Mouse (Mus musculus) C2C12 (cell line): ENCODE measurements around the gene Olfr323. TPM values are rescaled to one million over a fixed set of nuclear protein-coding genes. Genes with fewer than 3 reads are reported as not detected.
A peak's percentile ranks its signal among the peaks of the same experiment; 100 is the strongest.

Experiments used
- H3K27me3 ChIP-seq: one replicate; pipeline ENCODE4 v1.6.1; 2011; ENCODE audit not compliant: control insufficient read depth, insufficient read depth, insufficient read length
- H3K36me3 ChIP-seq: one replicate; pipeline ENCODE4 v1.6.1; 2011; ENCODE audit not compliant: control insufficient read depth, insufficient read depth
- H3K4me3 ChIP-seq: one replicate; pipeline ENCODE4 v1.5.1; 2011; ENCODE audit warnings: mild to moderate bottlenecking, control low read depth; ENCODE audit not compliant: poor library complexity, insufficient read depth, severe bottlenecking
- H3K79me2 ChIP-seq: one replicate; pipeline ENCODE4 v1.6.1; 2011; ENCODE audit not compliant: control insufficient read depth, insufficient read depth
- H3K79me3 ChIP-seq: one replicate; pipeline ENCODE4 v1.6.1; 2011; ENCODE audit warnings: low read depth, control low read depth
- H3ac ChIP-seq: one replicate; pipeline ENCODE3; 2011; ENCODE audit warnings: low read depth; ENCODE audit not compliant: control insufficient read depth, insufficient read length
- CEBPB ChIP-seq: IDR thresholded peaks from one replicate; pipeline ENCODE4 v1.6.1; 2011; ENCODE audit warnings: low read depth, mild to moderate bottlenecking, control low read depth, moderate library complexity
- CTCF ChIP-seq: IDR thresholded peaks from one replicate; pipeline ENCODE4 v1.5.1; 2011; ENCODE audit not compliant: control insufficient read depth, insufficient read depth, insufficient read length
- FOSL1 ChIP-seq: IDR thresholded peaks from one replicate; pipeline ENCODE4 v1.8.0; 2011; ENCODE audit warnings: mild to moderate bottlenecking, low read length; ENCODE audit not compliant: poor library complexity, insufficient read depth, severe bottlenecking
- MAX ChIP-seq: IDR thresholded peaks from one replicate; pipeline ENCODE4 v1.6.1; 2011; ENCODE audit warnings: mild to moderate bottlenecking, control low read depth
- MYOD1 ChIP-seq: IDR thresholded peaks from one replicate; pipeline ENCODE4 v1.6.1; 2011; ENCODE audit warnings: low read depth; ENCODE audit not compliant: control insufficient read depth, insufficient read length
- MYOG ChIP-seq: IDR thresholded peaks from one replicate; pipeline ENCODE4 v1.6.1; 2011; ENCODE audit not compliant: control insufficient read depth, insufficient read length; ENCODE audit errors: extremely low read depth
- USF1 ChIP-seq: IDR thresholded peaks from one replicate; pipeline ENCODE4 v1.6.1; 2011; ENCODE audit warnings: low read depth, mild to moderate bottlenecking, control low read depth, moderate library complexity
- polyA plus RNA-seq: library from polyadenylated mRNA; unstranded; fragments of >200 nt; fragmentation: generic; extraction: Trizol; gene quantifications from one replicate; pipeline ENCODE4 v1.2.1, GENCODE M21; 2012; ENCODE audit warnings: missing spikeins

Olfr323 gene
- polyA plus RNA-seq, 1 experiment, result not detected

DNA sequence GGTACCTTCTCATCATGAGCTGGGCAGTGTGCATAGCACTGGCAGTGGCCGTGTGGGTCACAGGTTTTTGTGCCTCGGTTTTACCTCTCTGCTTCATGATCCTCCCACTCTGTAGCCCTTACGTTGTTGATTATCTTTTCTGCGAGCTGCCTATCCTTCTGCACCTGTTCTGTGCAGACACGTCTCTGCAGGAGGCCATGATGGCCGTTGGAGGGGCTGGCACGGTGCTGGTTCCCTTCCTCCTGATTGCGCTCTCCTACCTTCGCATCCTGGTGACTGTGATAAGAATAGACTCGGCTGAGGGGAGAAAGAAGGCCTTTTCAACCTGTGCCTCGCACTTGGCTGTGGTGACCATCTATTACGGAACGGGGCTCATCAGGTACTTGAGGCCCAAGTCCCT lies 32.5 kb downstream of the Olfr323 start:
- TF ChIP-seq CEBPB (no peak), CTCF (no peak), USF1 (no peak), MYOD1 (no peak), MAX (no peak), FOSL1 (no peak), MYOG (no peak)
- Histone ChIP-seq H3K36me3 (no peaks in the 10 kb centered on the region), H3K4me3 (no peak overlapping the region), H3K79me3 (no peaks in the 10 kb centered on the region), H3K27me3 (no peaks in the 10 kb centered on the region), H3K79me2 (no peaks in the 10 kb centered on the region), H3ac (no peak overlapping the region)

DNA sequence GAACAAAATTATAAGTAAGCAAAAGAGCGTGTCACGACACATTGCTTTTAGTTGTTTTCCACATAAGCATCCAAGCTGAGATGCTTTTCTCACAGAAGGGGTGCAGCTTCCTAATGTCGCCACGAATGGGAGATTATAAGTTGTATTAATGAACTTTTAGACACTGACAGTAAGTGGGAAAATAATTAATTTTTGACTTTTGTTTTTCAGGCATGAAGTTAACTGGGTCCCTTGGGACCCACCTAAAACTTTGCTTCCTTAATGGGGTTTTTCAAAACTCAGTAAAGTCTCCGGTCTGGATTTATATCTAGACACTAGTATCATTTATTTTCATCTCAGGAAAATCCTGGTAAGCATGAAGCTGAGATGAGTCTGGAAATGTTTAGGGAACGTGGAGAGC lies 35.5 kb downstream of the Olfr323 start, which contains the start of gene Olfr324:
Gene Olfr324, plus strand, starts transcription at position 301 of the 400 bp plus-strand sequence.
- TF ChIP-seq CTCF (no peak), MYOG (no peak), MAX (no peak), FOSL1 (no peak), USF1 (no peak), CEBPB (no peak), MYOD1 (no peak)
- H3K4me3 ChIP-seq, result no peak within 1 kb of the TSS
- H3ac ChIP-seq, result no peak within 1 kb of the TSS
- no peaks in the 10 kb centered on the region for H3K79me3 ChIP-seq
- no peaks in the 10 kb centered on the region for H3K36me3 ChIP-seq
- H3K27me3 ChIP-seq, result no peaks in the 10 kb centered on the region
- H3K79me2 ChIP-seq, result no peaks in the 10 kb centered on the region

DNA sequence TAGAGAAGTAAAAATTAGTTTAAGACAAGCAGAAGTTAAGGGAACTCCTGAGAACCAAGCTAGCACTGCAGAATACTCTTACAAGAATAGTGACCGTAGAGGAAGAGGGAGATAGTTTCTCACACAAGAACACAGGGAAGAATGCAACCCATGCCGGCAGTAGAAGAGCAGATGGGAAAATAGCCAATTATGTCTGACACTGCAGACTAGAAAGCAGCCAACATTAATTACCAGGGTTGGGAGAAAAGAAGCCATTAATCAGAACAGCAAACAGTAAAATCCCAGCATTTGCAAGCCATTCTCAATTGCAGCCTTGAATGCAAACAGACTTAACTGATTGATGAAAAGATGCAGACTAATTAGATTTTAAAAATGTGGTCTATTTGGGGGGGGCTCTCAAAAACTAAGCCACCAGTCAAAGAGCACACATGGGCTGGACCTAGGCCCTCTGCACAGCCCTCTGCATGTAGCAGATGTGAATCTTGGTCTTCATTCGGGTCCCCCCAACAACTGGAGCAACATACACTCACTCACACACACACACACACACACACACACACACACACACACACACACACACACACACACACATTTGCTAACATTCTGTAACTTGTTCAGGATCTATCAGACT lies 41.6 kb downstream of the Olfr323 start:
- no peak overlapping the region for H3ac ChIP-seq
- no peak overlapping the region for H3K4me3 ChIP-seq
- H3K79me2 ChIP-seq, result no peaks in the 10 kb centered on the region
- TF ChIP-seq CTCF (no peak), CEBPB (no peak), USF1 (no peak), MYOG (no peak), MAX (no peak), MYOD1 (no peak), FOSL1 (no peak)
- H3K27me3 ChIP-seq, result no peaks in the 10 kb centered on the region
- no peaks in the 10 kb centered on the region for H3K36me3 ChIP-seq
- no peaks in the 10 kb centered on the region for H3K79me3 ChIP-seq

DNA sequence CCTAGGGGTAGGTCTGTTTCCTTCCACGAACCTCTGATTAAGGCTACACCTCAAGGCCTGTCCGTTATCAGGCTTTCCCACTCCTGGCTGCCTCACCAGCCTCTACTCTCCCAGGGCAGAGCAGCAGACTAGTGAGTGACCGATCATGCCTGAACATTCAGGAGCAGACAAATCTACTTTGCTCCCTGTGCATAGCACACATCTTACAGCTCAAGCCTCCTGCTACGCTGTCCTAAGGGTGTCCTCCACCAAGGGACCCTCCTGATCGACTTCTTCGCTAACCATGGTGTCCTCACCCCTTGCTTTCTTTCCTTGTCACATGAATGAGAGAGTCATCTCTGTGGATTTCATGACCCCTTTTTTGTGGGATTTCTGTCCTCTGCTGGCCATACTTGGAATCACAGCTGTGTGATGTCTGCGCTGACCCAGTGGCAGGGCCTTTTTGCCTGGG lies 42.4 kb downstream of the Olfr323 start:
- TF ChIP-seq USF1 (no peak), CTCF (peak; percentile 45), FOSL1 (no peak), MAX (no peak)
- Histone ChIP-seq H3K4me3 (no peak overlapping the region), H3K36me3 (no peaks in the 10 kb centered on the region), H3K79me3 (no peaks in the 10 kb centered on the region), H3K27me3 (no peaks in the 10 kb centered on the region), H3ac (no peak overlapping the region), H3K79me2 (no peaks in the 10 kb centered on the region)

DNA sequence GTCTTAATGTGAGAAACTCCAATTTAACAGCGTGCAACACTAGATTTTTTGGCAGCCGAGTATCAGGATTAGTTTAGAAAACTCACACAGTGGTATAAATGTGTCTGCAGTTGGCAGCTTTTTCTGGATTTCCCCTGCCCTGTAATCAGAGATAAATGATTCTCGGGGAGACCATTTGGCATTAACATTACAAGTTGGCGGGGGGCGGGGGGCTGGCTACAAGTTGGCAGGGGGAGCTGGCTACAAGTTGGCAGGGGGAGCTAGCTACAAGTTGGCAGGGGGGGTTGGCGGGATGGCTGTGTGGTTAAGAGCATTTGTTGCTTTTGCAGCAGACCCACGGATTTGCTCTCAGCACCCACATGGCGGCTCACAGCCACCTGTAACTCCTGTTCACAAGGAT lies 51.7 kb downstream of the Olfr323 start:
- no peaks in the 10 kb centered on the region for H3K79me3 ChIP-seq
- no peak overlapping the region for H3K4me3 ChIP-seq
- H3K36me3 ChIP-seq, result no peaks in the 10 kb centered on the region
- H3ac ChIP-seq, result no peak overlapping the region
- TF ChIP-seq CEBPB (no peak), MAX (no peak), MYOG (no peak), USF1 (no peak), FOSL1 (no peak), CTCF (no peak), MYOD1 (no peak)
- H3K27me3 ChIP-seq, result peaks cover 7% of the 10 kb centered on the region
- H3K79me2 ChIP-seq, result no peaks in the 10 kb centered on the region

DNA sequence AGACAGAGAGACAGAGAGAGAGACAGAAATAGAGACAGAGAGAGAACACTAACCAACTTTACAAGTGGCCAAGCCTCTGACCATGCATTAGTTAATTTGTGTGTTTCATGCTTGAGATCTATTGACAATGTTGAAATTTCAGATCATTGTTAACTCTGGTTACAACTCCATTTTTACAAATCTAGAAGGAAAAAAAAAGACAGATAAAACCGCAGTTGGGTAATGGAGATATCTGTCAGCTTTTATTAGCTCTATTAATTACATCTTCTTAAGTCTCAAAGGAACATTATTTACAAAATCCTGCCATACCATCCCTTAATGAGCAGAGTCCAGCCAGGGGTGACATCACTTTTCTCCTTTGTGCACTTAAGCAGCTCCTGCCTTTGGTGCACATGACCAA lies 52.9 kb downstream of the Olfr323 start, which contains the start of gene Olfr325:
Gene Olfr325, plus strand, starts transcription at position 301 of the 400 bp plus-strand sequence.
- Histone ChIP-seq H3K4me3 (no peak within 1 kb of the TSS), H3K79me3 (no peaks in the 10 kb centered on the region), H3K27me3 (peaks cover 7% of the 10 kb centered on the region), H3K79me2 (no peaks in the 10 kb centered on the region), H3ac (no peak within 1 kb of the TSS), H3K36me3 (no peaks in the 10 kb centered on the region)
- TF ChIP-seq MAX (no peak), MYOG (no peak), FOSL1 (no peak), CTCF (no peak), USF1 (no peak), CEBPB (no peak), MYOD1 (no peak)
